ENCODE assay signal across 14 mouse cellular contexts in genomic region chr3:68941867-68942266, GRCm38 (mm10).
"Had no signal": no experiment of that assay in that cellular context is flagged by ENCODE, and none has a peak within 500 bp of the region (broad histone marks: within the 10 kb centered on the region; RNA-seq: fewer than 3 reads in every experiment).

No protein-coding gene starts in this region.

- ATAC-seq: liver, embryonic 12.5 days; midbrain, embryonic 16.5 days had no signal

- H3K4me3 ChIP-seq: limb, embryonic 15.5 days; liver, embryonic 12.5 days; midbrain, embryonic 12.5 days; neural tube, embryonic 13.5 days had no signal

- H3K9ac ChIP-seq: limb, embryonic 15.5 days; liver, embryonic 12.5 days; lung, embryonic 14.5 days; midbrain, embryonic 12.5 days; neural tube, embryonic 13.5 days had no signal

- DNase-seq: kidney, adult 11 months; kidney, adult 9 months; kidney, postnatal 4 days; lung, embryonic 14.5 days; lung, postnatal 10 days; lung, postnatal 4 days; retina, postnatal 1 day; thymus, postnatal 4 days had no signal

- H3K36me3 ChIP-seq: neural tube, embryonic 13.5 days had no signal

- H3K4me1 ChIP-seq: limb, embryonic 15.5 days; liver, embryonic 12.5 days; midbrain, embryonic 12.5 days had no signal

- H3K27ac ChIP-seq: kidney, postnatal 0 days; limb, embryonic 15.5 days; liver, embryonic 12.5 days; midbrain, embryonic 12.5 days; neural tube, embryonic 13.5 days had no signal

- H3K4me2 ChIP-seq: limb, embryonic 15.5 days; liver, embryonic 12.5 days; lung, embryonic 14.5 days; midbrain, embryonic 12.5 days; neural tube, embryonic 13.5 days had no signal

- H3K9me3 ChIP-seq: limb, embryonic 15.5 days; liver, embryonic 12.5 days; midbrain, embryonic 12.5 days; neural tube, embryonic 13.5 days had no signal

- H3K27me3 ChIP-seq: limb, embryonic 15.5 days; liver, embryonic 12.5 days; midbrain, embryonic 12.5 days; neural tube, embryonic 13.5 days had no signal
